Mouse (Mus musculus) small intestine, adult 2 months (tissue): ENCODE measurements around the gene A630076J17Rik.

Source experiments
- CTCF ChIP-seq: fragments of 200-500 bp; IDR thresholded peaks from 2 replicates; pipeline ENCODE4 v1.5.1; 2012; ENCODE audit warnings: low read depth, mild to moderate bottlenecking, control low read depth, inconsistent platforms, low read length, moderate library complexity, mixed read lengths; ENCODE audit not compliant: insufficient replicate concordance, insufficient read length; ENCODE audit errors: extremely low read depth
- POLR2A ChIP-seq: fragments of 200-500 bp; IDR thresholded peaks from 2 replicates; pipeline ENCODE4 v1.6.1; 2012; ENCODE audit warnings: low read depth, mild to moderate bottlenecking, control low read depth, inconsistent platforms, low read length, moderate library complexity

GRCm38 (mm10) chr3:107229221-107229620, 1.2 kb upstream of the A630076J17Rik start:
- TF ChIP-seq CTCF (no peak), POLR2A (no peak)
